Mouse (Mus musculus): ENCODE data around the gene Mroh2a. TPM values are rescaled to one million over a fixed set of nuclear protein-coding genes. Genes with fewer than 3 reads are reported as not detected.

Gene Mroh2a
- polyA plus RNA-seq, 1 experiment, result 0.14 TPM

GRCm38 (mm10) chr1:88273832-88274231, 47.0 kb downstream of the Mroh2a start:
- no peak for DNase-seq (ENCODE audit: low read depth)
- TF ChIP-seq CTCF (IDR thresholded peaks at IDR 0.05; ENCODE audit: borderline replicate concordance, extremely low read depth, insufficient read depth, insufficient read length) (no peak), POLR2A (IDR thresholded peaks at IDR 0.05; ENCODE audit: borderline replicate concordance, extremely low read depth, insufficient read depth, insufficient read length, poor library complexity, severe bottlenecking) (no peak)

- no peak for DNase-seq (ENCODE audit: low read depth)
- TF ChIP-seq CTCF (IDR thresholded peaks at IDR 0.05; ENCODE audit: borderline replicate concordance, extremely low read depth, insufficient read depth, insufficient read length) (no peak), POLR2A (IDR thresholded peaks at IDR 0.05; ENCODE audit: borderline replicate concordance, extremely low read depth, insufficient read depth, insufficient read length, poor library complexity, severe bottlenecking) (no peak)
Observed at GRCm38 (mm10) chr1:88274371-88275077, 47.7 kb downstream of the Mroh2a start.

GRCm38 (mm10) chr1:88275078-88275680, 48.4 kb downstream of the Mroh2a start:
- TF ChIP-seq POLR2A (IDR thresholded peaks at IDR 0.05; ENCODE audit: borderline replicate concordance, extremely low read depth, insufficient read depth, insufficient read length, poor library complexity, severe bottlenecking), result no peak
- TF ChIP-seq CTCF (IDR thresholded peaks at IDR 0.05; ENCODE audit: borderline replicate concordance, extremely low read depth, insufficient read depth, insufficient read length), result no peak
- DNase-seq (ENCODE audit: low read depth), result no peak

- no peak for TF ChIP-seq POLR2A (IDR thresholded peaks at IDR 0.05; ENCODE audit: borderline replicate concordance, extremely low read depth, insufficient read depth, insufficient read length, poor library complexity, severe bottlenecking)
- no peak for TF ChIP-seq CTCF (IDR thresholded peaks at IDR 0.05; ENCODE audit: borderline replicate concordance, extremely low read depth, insufficient read depth, insufficient read length)
- peak; percentile 53 for DNase-seq (ENCODE audit: low read depth)
Observed at GRCm38 (mm10) chr1:88275698-88276523, 49.1 kb downstream of the Mroh2a start.

- peak; percentile 74 for DNase-seq (ENCODE audit: low read depth)
Observed at GRCm38 (mm10) chr1:88276524-88277097, 49.8 kb downstream of the Mroh2a start.

GRCm38 (mm10) chr1:88277098-88277817, 50.5 kb downstream of the Mroh2a start, which contains the start of the genes Hjurp and Trpm8:
TSS of gene Hjurp (minus strand) at chr1:88277633.
TSS of gene Trpm8 (plus strand) at chr1:88277661.
- TF ChIP-seq CTCF (IDR thresholded peaks at IDR 0.05; ENCODE audit: borderline replicate concordance, extremely low read depth, insufficient read depth, insufficient read length) (peak; percentile 100), POLR2A (IDR thresholded peaks at IDR 0.05; ENCODE audit: borderline replicate concordance, extremely low read depth, insufficient read depth, insufficient read length, poor library complexity, severe bottlenecking) (peak; percentile 42; the same call in 1 of the 2 replicates)
- peak; percentile 100 for DNase-seq (ENCODE audit: low read depth)

More at GRCm38 (mm10) chr1:88276524-88277097, 49.8 kb downstream of the Mroh2a start:
- TF ChIP-seq POLR2A (IDR thresholded peaks at IDR 0.05; ENCODE audit: borderline replicate concordance, extremely low read depth, insufficient read depth, insufficient read length, poor library complexity, severe bottlenecking) (no peak), CTCF (IDR thresholded peaks at IDR 0.05; ENCODE audit: borderline replicate concordance, extremely low read depth, insufficient read depth, insufficient read length) (no peak)

GRCm38 (mm10) chr1:88277818-88278511, 51.2 kb downstream of the Mroh2a start:
- no peak for DNase-seq (ENCODE audit: low read depth)
- TF ChIP-seq POLR2A (IDR thresholded peaks at IDR 0.05; ENCODE audit: borderline replicate concordance, extremely low read depth, insufficient read depth, insufficient read length, poor library complexity, severe bottlenecking) (no peak), CTCF (IDR thresholded peaks at IDR 0.05; ENCODE audit: borderline replicate concordance, extremely low read depth, insufficient read depth, insufficient read length) (no peak)

GRCm38 (mm10) chr1:88279111-88280005, 52.6 kb downstream of the Mroh2a start:
- TF ChIP-seq POLR2A (IDR thresholded peaks at IDR 0.05; ENCODE audit: borderline replicate concordance, extremely low read depth, insufficient read depth, insufficient read length, poor library complexity, severe bottlenecking) (no peak), CTCF (IDR thresholded peaks at IDR 0.05; ENCODE audit: borderline replicate concordance, extremely low read depth, insufficient read depth, insufficient read length) (no peak)
- no peak for DNase-seq (ENCODE audit: low read depth)

- TF ChIP-seq POLR2A (IDR thresholded peaks at IDR 0.05; ENCODE audit: borderline replicate concordance, extremely low read depth, insufficient read depth, insufficient read length, poor library complexity, severe bottlenecking) (no peak), CTCF (IDR thresholded peaks at IDR 0.05; ENCODE audit: borderline replicate concordance, extremely low read depth, insufficient read depth, insufficient read length) (no peak)
- DNase-seq (ENCODE audit: low read depth), result no peak
Observed at GRCm38 (mm10) chr1:88280006-88280690, 53.4 kb downstream of the Mroh2a start.

Measured in brain, embryonic 14.5 days (tissue).